Comparison of ENCODE assay signal across 10 mouse cellular contexts in the genomic region with DNA sequence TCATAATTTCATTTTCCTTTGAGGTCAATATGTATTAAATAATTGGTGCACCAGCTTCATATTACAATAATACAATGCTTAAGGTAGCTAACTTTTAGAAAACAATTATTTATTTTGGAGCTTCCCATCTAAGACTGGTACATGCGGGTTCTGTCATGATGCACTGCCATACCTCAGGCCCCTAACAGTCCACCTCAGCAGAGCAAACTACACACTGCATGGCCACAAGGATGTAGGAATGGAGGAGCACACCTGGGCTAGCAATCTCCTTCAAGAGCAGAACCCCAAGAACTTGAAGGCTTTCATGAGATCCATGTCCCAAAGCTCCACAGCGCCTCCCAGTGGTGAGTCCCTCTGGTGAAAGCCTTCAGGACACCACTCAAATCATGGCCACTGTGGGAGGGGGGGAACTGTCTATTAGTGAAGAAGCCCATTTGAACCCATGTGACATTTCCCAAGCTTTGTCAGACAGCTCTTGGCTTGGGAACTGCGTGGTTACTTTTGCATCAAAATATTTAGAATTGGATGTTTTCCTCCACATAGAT.
A peak's percentile ranks its signal among the peaks of the same experiment; 100 is the strongest.
DNase-seq lines count a peak whose midpoint lies in the region; ATAC-seq and TF ChIP-seq lines count a peak whose summit lies in the region.
"Had no signal": no experiment of that assay in that cellular context is flagged by ENCODE, and none has a peak within 500 bp of the region (broad histone marks: within the 10 kb centered on the region; RNA-seq: fewer than 3 reads in every experiment).

No protein-coding gene starts in this region.

- DNase-seq in CD4-positive, CD25-positive, alpha-beta regulatory T cell, adult 2 months (ENCODE audit: low read depth, low spot score), result peak; percentile 78
- peak; percentile 36 for DNase-seq in MEL-GATA-1-ER (ENCODE audit: extremely low read depth, low read depth)
- DNase-seq in cerebellum, adult 18-20 months, result peak; percentile 62 to 67
- peak; percentile 85 for DNase-seq in layer of hippocampus, adult 11-12 months (ENCODE audit: low spot score)
- peak; percentile 80 for DNase-seq in lung, embryonic 14.5 days
- DNase-seq in right cerebral cortex, postnatal 14 days, result peak; percentile 90

- H3K4me3 ChIP-seq in lung, embryonic 14.5 days (ENCODE audit: low read depth, low read length), result no peak overlapping the region
- H3K4me3 ChIP-seq: heart, embryonic 13.5 days; stomach, embryonic 15.5 days had no signal

- H3K4me1 ChIP-seq in lung, embryonic 14.5 days (ENCODE audit: insufficient read depth), result no peaks in the 10 kb centered on the region
- H3K4me1 ChIP-seq: heart, embryonic 13.5 days; stomach, embryonic 15.5 days had no signal

- no peak overlapping the region for H3K27ac ChIP-seq in lung, embryonic 14.5 days (ENCODE audit: low read depth)
- H3K27ac ChIP-seq: heart, embryonic 13.5 days; stomach, embryonic 15.5 days had no signal

- peak; percentile 93 for ATAC-seq in frontal cortex, adult (ENCODE audit: low TSS enrichment)
- ATAC-seq in lung, embryonic 14.5 days (ENCODE audit: insufficient read depth), result no peak
- ATAC-seq in erythroblast, adult 5-6 weeks (replicated peaks; ENCODE audit: low FRiP score, poor library complexity, severe bottlenecking), result no peak

- H3K27me3 ChIP-seq in lung, embryonic 14.5 days (ENCODE audit: insufficient read depth, low read length), result no peaks in the 10 kb centered on the region
- H3K27me3 ChIP-seq: heart, embryonic 13.5 days; stomach, embryonic 15.5 days had no signal

- no peaks in the 10 kb centered on the region for H3K9me3 ChIP-seq in lung, embryonic 14.5 days (ENCODE audit: low read depth, low read length)
- H3K9me3 ChIP-seq: heart, embryonic 13.5 days; stomach, embryonic 15.5 days had no signal

- TF ChIP-seq CTCF in lung, embryonic 14.5 days (IDR thresholded peaks at IDR 0.05; ENCODE audit: low read depth), result peak; percentile 78

- no peak overlapping the region for H3K9ac ChIP-seq in lung, embryonic 14.5 days
- H3K9ac ChIP-seq: heart, embryonic 13.5 days; stomach, embryonic 15.5 days had no signal

- 59% methylated on average over 3 of the region's 3 CpGs for WGBS in lung, embryonic 14.5 days

- H3K36me3 ChIP-seq in lung, embryonic 14.5 days (ENCODE audit: insufficient read depth), result no peaks in the 10 kb centered on the region
- H3K36me3 ChIP-seq: stomach, embryonic 15.5 days had no signal

- no peak overlapping the region for H3K4me2 ChIP-seq in lung, embryonic 14.5 days
- H3K4me2 ChIP-seq: heart, embryonic 13.5 days; stomach, embryonic 15.5 days had no signal

Comparison
In these comparisons a context has a peak if more than half of its experiments do, and no peak if none do; other contexts are left out.
1. DNase-seq: peak in every context shown above with its lines; median percentile 90 in right cerebral cortex, postnatal 14 days; 85 in layer of hippocampus, adult 11-12 months; 80 in lung, embryonic 14.5 days; 78 in CD4-positive, CD25-positive, alpha-beta regulatory T cell, adult 2 months; 64 in cerebellum, adult 18-20 months; 36 in MEL-GATA-1-ER.